Mouse (Mus musculus) brain, adult 2 months (tissue): ENCODE data around the gene Acsl1.

Experiments
- DNase-seq: peaks from one replicate; pipeline ENCODE4 v3.0.0; 2011; ENCODE audit warnings: low read depth, low spot score

The Acsl1 gene

GRCm38 (mm10) chr8:46470792-46471781 is at the start of gene Acsl1:
Gene Acsl1, plus strand, starts transcription at chr8:46471037.
- peak; percentile 99 for DNase-seq

- DNase-seq: peak; percentile 28
Measured at GRCm38 (mm10) chr8:46421515-46421914, 49.3 kb upstream of the Acsl1 start.

- no peak for DNase-seq
Measured at GRCm38 (mm10) chr8:46427940-46428339, 42.9 kb upstream of the Acsl1 start.

GRCm38 (mm10) chr8:46429871-46430270 is 41.0 kb upstream of the Acsl1 start:
- DNase-seq: peak; percentile 90

- DNase-seq: no peak
Measured at GRCm38 (mm10) chr8:46431921-46432320, 38.9 kb upstream of the Acsl1 start.

GRCm38 (mm10) chr8:46432581-46432980 is 38.3 kb upstream of the Acsl1 start:
- DNase-seq: no peak

GRCm38 (mm10) chr8:46433656-46434055 is 37.2 kb upstream of the Acsl1 start:
- no peak for DNase-seq

GRCm38 (mm10) chr8:46438491-46438890 is 32.3 kb upstream of the Acsl1 start:
- no peak for DNase-seq

GRCm38 (mm10) chr8:46445964-46446915 is 24.6 kb upstream of the Acsl1 start:
- DNase-seq: peak; percentile 19

GRCm38 (mm10) chr8:46447334-46447733 is 23.5 kb upstream of the Acsl1 start:
- no peak for DNase-seq

- no peak for DNase-seq
Measured at GRCm38 (mm10) chr8:46448606-46449005, 22.2 kb upstream of the Acsl1 start.

GRCm38 (mm10) chr8:46449063-46449462 is 21.8 kb upstream of the Acsl1 start:
- DNase-seq: no peak

GRCm38 (mm10) chr8:46449723-46450251 is 21.1 kb upstream of the Acsl1 start:
- no peak for DNase-seq

GRCm38 (mm10) chr8:46458215-46458811 is 12.5 kb upstream of the Acsl1 start:
- DNase-seq: no peak

- DNase-seq: no peak
Measured at GRCm38 (mm10) chr8:46468400-46468799, 2.4 kb upstream of the Acsl1 start.

- DNase-seq: peak; percentile 31
Measured at GRCm38 (mm10) chr8:46469071-46469769, 1.6 kb upstream of the Acsl1 start.

GRCm38 (mm10) chr8:46470091-46470791 is 596 bp upstream of the Acsl1 start:
- DNase-seq: no peak

GRCm38 (mm10) chr8:46471926-46472485 is 1.2 kb downstream of the Acsl1 start:
- no peak for DNase-seq

- no peak for DNase-seq
Measured at GRCm38 (mm10) chr8:46474120-46474519, 3.3 kb downstream of the Acsl1 start.

- DNase-seq: no peak
Measured at GRCm38 (mm10) chr8:46474634-46475033, 3.8 kb downstream of the Acsl1 start.
